Mouse (Mus musculus): ENCODE results near the gene Fez1. TPM values are rescaled to one million over a fixed set of nuclear protein-coding genes. Genes with fewer than 3 reads are reported as not detected.

Fez1 gene
- total and polyA plus RNA-seq, 3 experiments, result not detected

DNA sequence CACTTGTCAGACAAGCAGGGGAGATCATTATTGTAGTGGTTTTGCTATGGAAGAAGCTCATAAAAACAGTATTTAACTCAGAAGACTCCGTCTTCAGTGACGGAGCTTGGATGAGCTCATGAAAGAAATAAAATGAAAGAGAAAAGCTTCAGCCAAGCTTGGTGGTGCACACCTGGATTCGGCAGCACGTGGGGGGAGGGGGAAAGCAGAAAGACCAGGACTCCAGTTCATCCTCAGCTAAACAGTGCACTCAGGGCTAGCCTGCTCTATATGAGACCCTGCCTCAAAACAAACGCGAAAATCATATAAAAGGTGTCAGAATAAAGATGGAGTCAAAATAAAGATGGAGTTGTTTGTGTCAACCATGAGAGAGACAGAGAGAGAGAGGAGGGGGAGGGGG lies 18.3 kb upstream of the Fez1 start:
- H3K79me2 ChIP-seq (ENCODE audit: control insufficient read depth, insufficient read depth, low read length, poor library complexity), result no peaks in the 10 kb centered on the region
- TF ChIP-seq MAZ (IDR thresholded peaks at IDR 0.05; ENCODE audit: low read depth, low read length) (no peak), TAL1 (IDR thresholded peaks at IDR 0.05; ENCODE audit: low read length) (no peak), E2F4 (IDR thresholded peaks at IDR 0.05; ENCODE audit: borderline replicate concordance, low read depth, low read length) (no peak)
- H3K9me3 ChIP-seq (replicated peaks; ENCODE audit: insufficient read depth, low read length), result no peaks in the 10 kb centered on the region
- no peak overlapping the region for H3K9ac ChIP-seq (ENCODE audit: control insufficient read depth, low read depth, low read length, poor library complexity, severe bottlenecking)
- no peak overlapping the region for H3K27ac ChIP-seq (ENCODE audit: control insufficient read depth, low read depth, low read length)
- no peak overlapping the region for H3K4me3 ChIP-seq (ENCODE audit: control insufficient read depth in 1 of 2, insufficient read depth in 1 of 2, low read depth in 2 of 2, low read length in 2 of 2)
- H3K36me3 ChIP-seq (ENCODE audit: control insufficient read depth in 1 of 2, insufficient read depth in 2 of 2, low read length in 2 of 2), result no peaks in the 10 kb centered on the region; a peak in 1 of 4 replicates
- H3K27me3 ChIP-seq (ENCODE audit: control insufficient read depth in 1 of 2, insufficient read depth in 2 of 2, low read length in 2 of 2), result no peaks in the 10 kb centered on the region; a peak in 2 of 4 replicates
- no peaks in the 10 kb centered on the region for H3K4me1 ChIP-seq (ENCODE audit: control insufficient read depth in 1 of 2, insufficient read depth in 2 of 2, low read length in 2 of 2)
- DNase-seq (ENCODE audit: low read depth, low spot score), result no peak

DNA sequence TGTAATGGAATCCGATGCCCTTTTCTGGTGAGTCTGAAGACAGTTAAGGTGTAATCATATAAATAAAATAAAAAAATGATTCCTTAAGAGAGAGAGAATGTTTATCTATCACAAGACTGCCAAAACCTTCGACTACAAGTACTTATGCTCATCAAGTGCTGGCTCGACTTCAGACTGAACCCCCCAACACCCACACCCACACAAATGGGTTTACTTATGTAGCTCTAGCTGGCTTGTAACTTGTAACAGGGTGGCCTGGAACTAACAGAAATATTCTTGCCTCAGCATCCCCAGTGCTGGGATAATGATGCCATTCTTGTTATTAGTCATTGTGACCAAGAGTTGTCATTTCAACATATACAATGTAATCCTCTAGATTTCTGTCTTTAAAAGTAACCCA lies 17.7 kb upstream of the Fez1 start:
- Histone ChIP-seq H3K27ac (ENCODE audit: control insufficient read depth, low read depth, low read length) (no peak overlapping the region), H3K79me2 (ENCODE audit: control insufficient read depth, insufficient read depth, low read length, poor library complexity) (no peaks in the 10 kb centered on the region), H3K27me3 (ENCODE audit: control insufficient read depth in 1 of 2, insufficient read depth in 2 of 2, low read length in 2 of 2) (no peaks in the 10 kb centered on the region; a peak in 2 of 4 replicates), H3K9me3 (replicated peaks; ENCODE audit: insufficient read depth, low read length) (no peaks in the 10 kb centered on the region), H3K4me1 (ENCODE audit: control insufficient read depth in 1 of 2, insufficient read depth in 2 of 2, low read length in 2 of 2) (no peaks in the 10 kb centered on the region), H3K4me3 (ENCODE audit: control insufficient read depth in 1 of 2, insufficient read depth in 1 of 2, low read depth in 2 of 2, low read length in 2 of 2) (no peak overlapping the region), H3K36me3 (ENCODE audit: control insufficient read depth in 1 of 2, insufficient read depth in 2 of 2, low read length in 2 of 2) (no peaks in the 10 kb centered on the region; a peak in 1 of 4 replicates), H3K9ac (ENCODE audit: control insufficient read depth, low read depth, low read length, poor library complexity, severe bottlenecking) (no peak overlapping the region)
- TF ChIP-seq USF2 (IDR thresholded peaks at IDR 0.05; ENCODE audit: borderline replicate concordance in 1 of 2, insufficient read depth in 1 of 2, low read depth in 1 of 2, low read length in 2 of 2) (no peak), GATA1 (IDR thresholded peaks at IDR 0.05; ENCODE audit: low read depth, low read length) (no peak), USF1 (IDR thresholded peaks at IDR 0.05; ENCODE audit: low read depth, low read length) (no peak), TAL1 (IDR thresholded peaks at IDR 0.05; ENCODE audit: low read length) (no peak), MAFK (IDR thresholded peaks at IDR 0.05; ENCODE audit: borderline replicate concordance, low read depth, low read length) (no peak), ETS1 (IDR thresholded peaks at IDR 0.05; ENCODE audit: low read depth, low read length) (no peak), MEF2A (IDR thresholded peaks at IDR 0.05; ENCODE audit: extremely low read depth, insufficient replicate concordance, low read depth, low read length, poor library complexity, severe bottlenecking) (no peak), ELF1 (IDR thresholded peaks at IDR 0.05; ENCODE audit: low read depth, low read length) (no peak), RAD21 (IDR thresholded peaks at IDR 0.05; ENCODE audit: low read depth, low read length) (no peak), CHD2 (IDR thresholded peaks at IDR 0.05; ENCODE audit: low read length) (no peak), ZKSCAN1 (IDR thresholded peaks at IDR 0.05; ENCODE audit: low read depth, low read length) (no peak), MXI1 (IDR thresholded peaks at IDR 0.05; ENCODE audit: low read depth, low read length) (no peak), MYC (IDR thresholded peaks at IDR 0.05; ENCODE audit: low read depth, low read length) (no peak), SMC3 (IDR thresholded peaks at IDR 0.05; ENCODE audit: low read depth, low read length) (no peak), EP300 (IDR thresholded peaks at IDR 0.05; ENCODE audit: low read depth in 1 of 2, low read length in 2 of 2) (no peak), RCOR1 (IDR thresholded peaks at IDR 0.05; ENCODE audit: low read depth, low read length) (no peak), TBP (IDR thresholded peaks at IDR 0.05; ENCODE audit: low read depth, low read length) (no peak), BHLHE40 (IDR thresholded peaks at IDR 0.05; ENCODE audit: borderline replicate concordance, low read depth, low read length) (no peak)
- no peak for DNase-seq (ENCODE audit: low read depth, low spot score)
